Mouse (Mus musculus) yolk sac, embryonic 10.5 days (tissue): ENCODE measurements around the gene Mmp25.
"Not testable (repeated sequence)": the region's sequence is repeated elsewhere in the genome, so short reads cannot be mapped to it uniquely, and the experiment has no call there.

Source experiments
- DNase-seq: peaks from one replicate; pipeline ENCODE4 v3.0.0-alpha.2; 2017; ENCODE audit warnings: low spot score

The Mmp25 gene

DNA sequence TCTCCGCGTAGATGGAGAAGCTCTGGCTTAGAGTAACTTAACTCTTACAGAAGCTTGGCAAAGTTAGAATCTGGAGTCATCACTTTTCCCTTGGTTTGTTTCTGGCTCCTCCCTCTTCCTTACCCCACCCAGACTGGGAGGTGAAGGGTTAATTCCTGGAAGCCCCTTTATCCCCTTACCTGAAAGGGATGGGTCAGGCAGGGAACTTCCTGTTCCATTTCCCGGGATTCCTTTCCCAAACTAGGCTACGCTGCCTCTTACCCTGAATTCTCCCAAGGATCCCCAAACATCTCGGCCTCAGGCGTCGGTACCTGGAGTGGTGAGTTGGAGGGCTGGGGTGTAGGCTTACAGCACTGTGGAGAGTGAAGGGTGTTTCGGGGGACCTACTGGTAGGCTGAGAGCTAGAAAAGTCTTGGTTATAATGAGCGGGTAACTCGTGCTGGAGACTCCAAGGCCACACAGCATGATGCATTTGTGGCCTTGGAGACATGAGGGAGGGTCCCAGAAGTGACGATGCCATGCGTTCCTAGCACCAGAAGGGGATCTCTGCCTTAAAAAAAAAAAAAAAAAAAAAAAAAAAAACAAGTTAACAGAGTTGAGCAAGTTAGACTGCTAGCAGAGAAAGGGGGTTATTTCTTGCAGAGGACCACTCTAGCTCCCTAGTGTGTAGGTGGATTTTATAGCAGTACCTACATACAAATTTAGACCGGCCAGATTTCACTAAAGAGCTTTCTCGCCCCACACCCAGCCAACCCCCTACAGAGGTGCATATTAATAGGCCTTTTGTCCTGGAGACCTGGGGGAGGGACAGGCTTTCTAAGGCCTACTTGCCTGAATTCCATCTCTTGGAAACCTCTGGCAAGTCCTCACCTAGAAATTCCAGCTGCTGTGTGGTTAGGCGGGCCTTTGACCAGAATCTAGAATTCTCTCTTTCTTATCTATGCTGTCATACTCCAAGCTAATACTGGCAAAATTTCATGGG lies 44.1 kb downstream of the Mmp25 start, which contains the start of gene Zscan10:
Gene Zscan10 (plus strand): TSS at position 216 of the 982 bp plus-strand sequence.
- no peak for DNase-seq

DNA sequence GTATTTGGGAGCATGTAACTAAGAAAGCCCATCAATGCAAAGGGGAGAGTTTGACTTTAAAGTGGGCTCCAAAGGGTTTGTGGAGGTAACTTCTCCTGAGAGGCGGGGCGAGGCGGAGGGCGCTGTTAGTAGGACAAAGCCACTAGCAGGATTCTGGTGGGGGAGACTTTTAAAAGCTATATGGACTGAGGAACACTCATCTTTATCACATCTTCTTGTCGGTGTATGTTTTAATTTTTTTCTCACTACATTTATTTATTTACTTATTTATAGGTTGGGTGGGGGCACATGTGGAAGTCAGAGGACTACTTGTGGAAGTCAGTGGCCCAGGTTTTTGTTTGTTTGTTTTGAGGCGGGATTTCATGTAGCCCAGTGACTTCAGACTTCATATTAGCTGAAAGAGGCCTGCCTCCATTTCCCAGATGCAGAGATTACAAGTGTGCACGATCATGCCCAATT lies 45.4 kb downstream of the Mmp25 start:
- no peak for DNase-seq

DNA sequence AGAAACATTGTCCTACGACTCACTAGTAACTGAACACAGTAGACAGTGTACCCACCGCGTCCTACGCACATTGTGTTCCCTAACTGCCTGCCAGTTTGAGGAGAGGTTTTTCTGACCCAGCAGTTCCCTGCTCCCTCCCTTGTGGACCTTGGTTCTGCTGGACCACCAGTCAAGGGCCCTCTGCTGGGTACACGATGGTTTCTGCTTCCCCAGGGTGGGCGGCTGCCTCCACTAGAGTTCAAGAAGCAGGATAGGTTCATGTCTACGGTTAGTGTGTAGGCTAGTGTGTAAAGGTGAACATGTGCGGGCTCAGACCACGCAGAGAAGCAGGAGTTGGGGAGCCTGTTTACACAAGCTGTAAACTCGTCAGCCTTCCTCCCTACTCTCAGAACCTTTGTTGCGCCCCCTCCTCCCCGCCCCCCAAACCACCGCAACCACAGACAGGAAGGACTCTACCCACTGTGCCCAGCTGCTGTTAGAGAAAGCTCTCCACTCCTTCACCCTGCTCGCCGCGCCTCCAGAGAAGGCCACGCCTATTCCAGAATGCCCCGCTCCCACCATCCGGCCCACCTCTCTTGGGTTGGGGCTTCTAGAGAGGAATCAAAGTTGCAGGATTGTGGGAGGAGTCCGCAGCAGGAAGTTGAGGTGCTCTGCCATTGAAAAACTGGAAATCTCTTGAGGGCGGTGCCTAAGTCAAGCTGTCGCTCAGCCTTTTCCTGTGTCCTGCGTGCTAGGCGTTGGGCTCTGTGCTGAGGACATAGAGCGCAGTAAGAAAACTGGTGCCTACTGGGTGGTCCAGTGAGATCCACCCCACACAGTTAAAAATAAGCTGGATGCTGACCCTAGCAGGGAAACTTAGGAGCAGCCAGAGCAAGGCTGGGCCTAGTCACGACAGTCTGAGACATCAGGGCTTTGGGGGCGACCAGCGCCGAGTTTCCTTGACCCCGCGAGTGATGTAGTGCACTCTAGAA lies 46.2 kb downstream of the Mmp25 start, which contains the start of gene Zfp13:
Gene Zfp13 (minus strand): TSS at position 906 of the 971 bp plus-strand sequence.
- DNase-seq, result peak; percentile 95

DNA sequence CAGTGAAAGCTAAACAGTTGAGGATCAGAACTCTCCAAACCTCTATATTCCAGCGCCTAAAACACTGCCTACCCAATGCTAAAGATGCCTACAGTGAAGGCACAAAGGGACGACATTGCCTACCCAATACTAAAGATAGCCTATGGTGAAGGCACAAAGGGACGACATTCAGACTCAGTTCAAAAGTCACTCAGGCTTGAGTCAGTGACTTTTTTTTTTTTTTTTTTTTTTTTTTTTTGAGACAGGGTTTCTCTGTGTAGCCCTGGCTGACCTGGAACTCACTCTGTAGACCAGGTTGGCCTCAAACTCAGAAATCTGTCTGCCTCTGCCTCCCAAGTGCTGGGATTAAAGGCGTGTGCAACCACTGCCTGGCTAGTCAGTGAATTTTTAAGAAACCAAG lies 49.9 kb downstream of the Mmp25 start:
- DNase-seq, result not testable (repeated sequence)

- no peak for DNase-seq
Observed at GRCm38 (mm10) chr17:23592926-23593300, 52.2 kb downstream of the Mmp25 start.

GRCm38 (mm10) chr17:23592208-23592925 lies 52.7 kb downstream of the Mmp25 start:
- DNase-seq, result peak; percentile 96

DNA sequence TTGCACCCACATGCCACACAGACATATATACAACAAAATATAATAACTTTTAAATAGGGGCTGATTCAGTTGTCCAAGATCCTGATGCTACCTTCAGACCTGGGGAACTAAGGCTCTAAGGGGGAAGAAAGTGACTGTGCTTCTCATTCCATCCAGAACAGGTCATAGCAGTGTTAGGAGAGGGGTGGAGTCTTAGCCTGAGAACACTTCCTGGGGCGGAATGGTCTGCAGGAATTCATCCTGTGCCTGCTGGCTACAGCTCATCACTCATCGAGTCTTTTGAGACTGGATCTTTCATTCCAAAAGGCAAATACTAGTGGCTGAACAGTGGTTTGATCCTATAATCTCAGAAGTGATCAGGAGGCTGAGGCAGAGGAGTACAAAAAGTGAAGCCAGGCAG lies 57.8 kb downstream of the Mmp25 start:
- no peak for DNase-seq

GRCm38 (mm10) chr17:23585721-23586491 lies 59.2 kb downstream of the Mmp25 start:
- peak; percentile 51 for DNase-seq

DNA sequence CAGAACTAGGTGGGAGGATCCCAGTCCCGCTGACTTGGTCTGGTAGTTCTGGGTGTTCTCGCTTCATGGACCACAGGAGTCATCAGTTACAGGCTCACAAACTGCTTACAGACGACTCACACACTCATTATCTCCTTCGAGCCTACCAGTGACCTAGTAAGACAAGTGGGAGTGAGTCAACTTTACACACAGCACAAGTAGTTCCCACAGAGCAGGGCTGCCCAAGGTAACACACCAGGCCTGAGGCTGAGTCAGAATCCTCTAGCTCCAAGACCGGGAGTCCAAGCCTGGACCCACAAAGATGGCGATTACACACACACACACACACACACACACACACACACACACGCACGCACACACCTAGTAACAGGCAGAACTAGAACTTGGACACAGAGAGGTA lies 60.3 kb downstream of the Mmp25 start:
- no peak for DNase-seq
